Mouse (Mus musculus) neural tube, embryonic 13.5 days (tissue): ENCODE measurements around the gene Sap25. TPM values are rescaled to one million over a fixed set of nuclear protein-coding genes. Genes with fewer than 3 reads are reported as not detected.

ENCODE experiments used
- ATAC-seq: fragments of 200-750 bp; cut with Nextera tagmentation; 2 replicates; pipeline ENCODE4 v1.8.0; 2017; ENCODE audit warnings: low read depth, mild to moderate bottlenecking, moderate TSS enrichment, moderate library complexity
- H3K27ac ChIP-seq: fragments of 300-500 bp; sonication (generic); replicated peaks from 2 replicates; pipeline ENCODE4 v1.5.1; 2015; ENCODE audit warnings: moderate library complexity, mild to moderate bottlenecking, inconsistent platforms
- H3K27me3 ChIP-seq: fragments of 300-500 bp; sonication (generic); 2 replicates; pipeline ENCODE4 v1.6.1; 2015; ENCODE audit warnings: mild to moderate bottlenecking, inconsistent platforms
- H3K36me3 ChIP-seq: fragments of 300-500 bp; sonication (generic); 2 replicates; pipeline ENCODE4 v1.6.1; 2015; ENCODE audit warnings: mild to moderate bottlenecking, inconsistent platforms
- H3K4me1 ChIP-seq: fragments of 300-500 bp; sonication (generic); replicated peaks from 2 replicates; pipeline ENCODE4 v1.6.1; 2015; ENCODE audit warnings: inconsistent platforms
- H3K4me2 ChIP-seq: fragments of 300-500 bp; sonication (generic); 2 replicates; pipeline ENCODE4 v1.6.1; 2015; ENCODE audit warnings: inconsistent platforms, mild to moderate bottlenecking, moderate library complexity
- H3K4me3 ChIP-seq: fragments of 300-500 bp; sonication (generic); 2 replicates; pipeline ENCODE4 v1.5.1; 2015; ENCODE audit warnings: mild to moderate bottlenecking, inconsistent platforms
- H3K9ac ChIP-seq: fragments of 300-500 bp; sonication (generic); 2 replicates; pipeline ENCODE4 v1.6.1; 2015; ENCODE audit warnings: moderate library complexity, mild to moderate bottlenecking, inconsistent platforms
- H3K9me3 ChIP-seq: fragments of 300-500 bp; sonication (generic); 2 replicates; pipeline ENCODE4 v1.6.1; 2016; ENCODE audit warnings: inconsistent platforms
- WGBS: fragments of 180-500 bp; shearing (Covaris S2); methylation state at CpG from one replicate; pipeline ENCODE4 v1.1.7; 2015; 5-methylcytosine and 5-hydroxymethylcytosine counted together
- polyA plus RNA-seq: library from polyadenylated mRNA; unstranded; fragments of >200 nt; fragmentation: Nextera tagmentation; extraction: Ambion mirVana; gene quantifications from 2 replicates; pipeline ENCODE4 v1.2.1, GENCODE M21; 2015

The Sap25 gene
- polyA plus RNA-seq, 1 experiment from 2014 or later = 5.6 TPM

GRCm38 (mm10) chr5:137647827-137648601 lies 6.9 kb downstream of the Sap25 start:
- Histone ChIP-seq H3K36me3 (peaks cover 12% of the 10 kb centered on the region), H3K4me2 (no peak overlapping the region), H3K4me3 (no peak overlapping the region), H3K9me3 (no peaks in the 10 kb centered on the region), H3K27ac (no peak overlapping the region), H3K4me1 (peaks cover 34% of the 10 kb centered on the region), H3K9ac (no peak overlapping the region), H3K27me3 (peaks cover 43% of the 10 kb centered on the region)
- 0 out of 2 replicates have a peak, but pooled peaks have one; percentile 50 for ATAC-seq
- 67% methylated on average over 9 of the region's 9 CpGs for WGBS

GRCm38 (mm10) chr5:137649251-137649650 lies 8.1 kb downstream of the Sap25 start:
- Histone ChIP-seq H3K27me3 (peaks cover 31% of the 10 kb centered on the region), H3K4me2 (no peak overlapping the region), H3K9ac (no peak overlapping the region), H3K4me3 (no peak overlapping the region), H3K4me1 (peaks cover 34% of the 10 kb centered on the region), H3K27ac (no peak overlapping the region), H3K9me3 (no peaks in the 10 kb centered on the region), H3K36me3 (peaks cover 13% of the 10 kb centered on the region)
- 51% methylated on average over 4 of the region's 4 CpGs for WGBS
- ATAC-seq = no peak

- ATAC-seq = no peak
- Histone ChIP-seq H3K4me3 (no peak overlapping the region), H3K27ac (no peak overlapping the region), H3K36me3 (peaks cover 18% of the 10 kb centered on the region), H3K9ac (no peak overlapping the region), H3K9me3 (no peaks in the 10 kb centered on the region), H3K4me2 (peak overlapping the region; percentile 18; the same call in 1 of the 2 replicates), H3K27me3 (peaks cover 24% of the 10 kb centered on the region), H3K4me1 (peaks cover 32% of the 10 kb centered on the region)
- WGBS = 19% methylated on average over 18 of the region's 18 CpGs
These were observed 8.8 kb downstream of the Sap25 start for GRCm38 (mm10) chr5:137649669-137650571.

- Histone ChIP-seq H3K36me3 (peaks cover 23% of the 10 kb centered on the region), H3K27ac (no peak overlapping the region), H3K9me3 (no peaks in the 10 kb centered on the region), H3K4me3 (no peak overlapping the region), H3K27me3 (no peaks in the 10 kb centered on the region), H3K4me1 (peaks cover 22% of the 10 kb centered on the region), H3K9ac (no peak overlapping the region), H3K4me2 (no peak overlapping the region)
- 27% methylated on average over 3 of the region's 3 CpGs for WGBS
- no peak for ATAC-seq
These were observed 11.3 kb downstream of the Sap25 start for GRCm38 (mm10) chr5:137652474-137652873.

- no peak for ATAC-seq
- Histone ChIP-seq H3K4me3 (no peak overlapping the region), H3K9ac (no peak overlapping the region), H3K4me1 (peaks cover 17% of the 10 kb centered on the region), H3K4me2 (no peak overlapping the region), H3K27me3 (no peaks in the 10 kb centered on the region), H3K9me3 (no peaks in the 10 kb centered on the region), H3K36me3 (peaks cover 28% of the 10 kb centered on the region), H3K27ac (no peak overlapping the region)
- 92% methylated on average over 10 of the region's 10 CpGs for WGBS
These were observed 12.2 kb downstream of the Sap25 start for GRCm38 (mm10) chr5:137653366-137653765.

- Histone ChIP-seq H3K9me3 (no peaks in the 10 kb centered on the region), H3K4me1 (peaks cover 6% of the 10 kb centered on the region), H3K4me2 (no peak overlapping the region), H3K27ac (no peak overlapping the region), H3K36me3 (peaks cover 38% of the 10 kb centered on the region), H3K9ac (no peak overlapping the region), H3K4me3 (no peak overlapping the region), H3K27me3 (no peaks in the 10 kb centered on the region)
- no peak for ATAC-seq
- 83% methylated on average over 6 of the region's 7 CpGs for WGBS
These were observed 13.6 kb downstream of the Sap25 start for GRCm38 (mm10) chr5:137654746-137655145.

GRCm38 (mm10) chr5:137656977-137657376 lies 15.8 kb downstream of the Sap25 start:
- Histone ChIP-seq H3K36me3 (peaks cover 49% of the 10 kb centered on the region), H3K4me1 (no peaks in the 10 kb centered on the region), H3K27ac (peak overlapping the region; percentile 9; the same call in 1 of the 2 replicates), H3K4me2 (no peak overlapping the region), H3K9me3 (no peaks in the 10 kb centered on the region), H3K9ac (no peak overlapping the region), H3K27me3 (no peaks in the 10 kb centered on the region), H3K4me3 (no peak overlapping the region)
- 39% methylated on average over 6 of the region's 6 CpGs for WGBS
- ATAC-seq = peak; percentile 57; the same call in 1 of the 2 replicates

GRCm38 (mm10) chr5:137660064-137660688 lies 19.0 kb downstream of the Sap25 start:
- Histone ChIP-seq H3K4me2 (no peak overlapping the region), H3K4me3 (no peak overlapping the region), H3K27me3 (no peaks in the 10 kb centered on the region), H3K36me3 (peaks cover 69% of the 10 kb centered on the region), H3K4me1 (no peaks in the 10 kb centered on the region), H3K27ac (no peak overlapping the region), H3K9me3 (no peaks in the 10 kb centered on the region), H3K9ac (no peak overlapping the region)
- 92% methylated on average over 6 of the region's 6 CpGs for whole genome bisulfite sequencing
- ATAC-seq = no peak

GRCm38 (mm10) chr5:137663057-137663456 lies 21.9 kb downstream of the Sap25 start:
- Histone ChIP-seq H3K27me3 (no peaks in the 10 kb centered on the region), H3K4me3 (no peak overlapping the region), H3K9me3 (no peaks in the 10 kb centered on the region), H3K4me1 (no peaks in the 10 kb centered on the region), H3K36me3 (peaks cover 92% of the 10 kb centered on the region), H3K9ac (0 out of 2 replicates have a peak overlapping the region, but pooled peaks have one; percentile 13), H3K4me2 (no peak overlapping the region), H3K27ac (no peak overlapping the region)
- WGBS = 65% methylated on average over 9 of the region's 9 CpGs
- no peak for ATAC-seq

- H3K27me3 ChIP-seq = no peaks in the 10 kb centered on the region
- no peak overlapping the region for H3K27ac ChIP-seq
- H3K9ac ChIP-seq = no peak overlapping the region
- peaks cover 23% of the 10 kb centered on the region for H3K4me1 ChIP-seq
- H3K9me3 ChIP-seq = no peaks in the 10 kb centered on the region
- H3K36me3 ChIP-seq = peaks cover 39% of the 10 kb centered on the region
- H3K4me2 ChIP-seq = no peak overlapping the region
- no peak overlapping the region for H3K4me3 ChIP-seq
- 76% methylated on average over 10 of the region's 10 CpGs for WGBS
- ATAC-seq = no peak
These were observed 27.8 kb downstream of the Sap25 start for GRCm38 (mm10) chr5:137668971-137669370.

GRCm38 (mm10) chr5:137670240-137670639 lies 29.1 kb downstream of the Sap25 start:
- ATAC-seq = no peak
- Histone ChIP-seq H3K27me3 (no peaks in the 10 kb centered on the region), H3K9ac (no peak overlapping the region), H3K4me1 (peaks cover 23% of the 10 kb centered on the region), H3K4me2 (no peak overlapping the region), H3K4me3 (no peak overlapping the region), H3K36me3 (peaks cover 29% of the 10 kb centered on the region), H3K27ac (no peak overlapping the region), H3K9me3 (no peaks in the 10 kb centered on the region)
- WGBS = 93% methylated on average over 1 of the region's 1 CpGs
